Mouse (Mus musculus) v-Abl transformed pro-B cells (cell line): Measurements from ENCODE around the gene Bpifb4.

Source experiments
- in situ Hi-C, 2 experiments: fragments of 400-800 bp; cut with MboI; formaldehyde crosslinking; loops; one replicate each; pipeline ENCODE4 v1.15.1; 2025; ENCODE audit not compliant: unreplicated experiment in 2 of 2

Gene Bpifb4

GRCm38 (mm10) chr2:153937843-153938242 is at the start of gene Bpifb4:
Gene Bpifb4, plus strand, starts transcription at chr2:153938212.
- in situ Hi-C loops, result loop anchor here in 1 of 2 experiments (25.0 kb wide), 1 partner anchor 451 kb away; the partner anchor contains the start of gene 4930404H24Rik

- in situ Hi-C loops, result no loop called here
Observed at GRCm38 (mm10) chr2:153899111-153899510, 38.9 kb upstream of the Bpifb4 start.

GRCm38 (mm10) chr2:153900088-153900487 is 37.9 kb upstream of the Bpifb4 start, which contains the start of gene Bpifb6:
Gene Bpifb6, plus strand, starts transcription at chr2:153900388.
- in situ Hi-C loops, result no loop called here

- in situ Hi-C loops, result no loop called here
Observed at GRCm38 (mm10) chr2:153902726-153903125, 35.3 kb upstream of the Bpifb4 start.

GRCm38 (mm10) chr2:153906626-153907025 is 31.4 kb upstream of the Bpifb4 start:
- in situ Hi-C loops, result no loop called here

- in situ Hi-C loops, result no loop called here
Observed at GRCm38 (mm10) chr2:153914151-153914550, 23.9 kb upstream of the Bpifb4 start.

- in situ Hi-C loops, result no loop called here
Observed at GRCm38 (mm10) chr2:153917930-153918329, 20.1 kb upstream of the Bpifb4 start, which contains the start of gene Bpifb3. Gene Bpifb3, plus strand, starts transcription at chr2:153918230.

GRCm38 (mm10) chr2:153921246-153921645 is 16.8 kb upstream of the Bpifb4 start:
- in situ Hi-C loops, result loop anchor here in 1 of 2 experiments (10.0 kb wide), 1 partner anchor 256 kb away; no protein-coding TSS in a partner anchor

GRCm38 (mm10) chr2:153929871-153930413 is 8.1 kb upstream of the Bpifb4 start:
- in situ Hi-C loops, result loop anchor here (5.0 to 25.0 kb wide), 4 partner anchors 218 to 443 kb away; partner anchors contain the start of gene 4930404H24Rik (in 1 of the 2)

GRCm38 (mm10) chr2:153931125-153931524 is 6.9 kb upstream of the Bpifb4 start:
- in situ Hi-C loops, result loop anchor here (5.0 to 25.0 kb wide), 3 partner anchors 219 to 444 kb away; partner anchors contain the start of gene 4930404H24Rik (in 1 of the 2)

- in situ Hi-C loops, result loop anchor here (5.0 to 25.0 kb wide), 3 partner anchors 221 to 446 kb away; partner anchors contain the start of gene 4930404H24Rik (in 1 of the 2)
Observed at GRCm38 (mm10) chr2:153933311-153933710, 4.7 kb upstream of the Bpifb4 start.

- in situ Hi-C loops, result loop anchor here in 1 of 2 experiments (25.0 kb wide), 1 partner anchor 448 kb away; the partner anchor contains the start of gene 4930404H24Rik
Observed at GRCm38 (mm10) chr2:153935348-153935747, 2.7 kb upstream of the Bpifb4 start.

- in situ Hi-C loops, result loop anchor here in 1 of 2 experiments (25.0 kb wide), 1 partner anchor 456 kb away; the partner anchor contains the start of gene 4930404H24Rik
Observed at GRCm38 (mm10) chr2:153943537-153943936, 5.5 kb downstream of the Bpifb4 start.

- in situ Hi-C loops, result loop anchor here in 1 of 2 experiments (25.0 kb wide), 1 partner anchor 457 kb away; the partner anchor contains the start of gene 4930404H24Rik
Observed at GRCm38 (mm10) chr2:153944567-153944966, 6.6 kb downstream of the Bpifb4 start.

GRCm38 (mm10) chr2:153952897-153953296 is 14.9 kb downstream of the Bpifb4 start:
- in situ Hi-C loops, result no loop called here

GRCm38 (mm10) chr2:153953836-153954235 is 15.8 kb downstream of the Bpifb4 start:
- in situ Hi-C loops, result no loop called here

- in situ Hi-C loops, result no loop called here
Observed at GRCm38 (mm10) chr2:153962821-153963331, 24.9 kb downstream of the Bpifb4 start.

GRCm38 (mm10) chr2:153963334-153963733 is 25.3 kb downstream of the Bpifb4 start:
- in situ Hi-C loops, result no loop called here

- in situ Hi-C loops, result no loop called here
Observed at GRCm38 (mm10) chr2:153970221-153970620, 32.2 kb downstream of the Bpifb4 start.

GRCm38 (mm10) chr2:153974582-153974981 is 36.6 kb downstream of the Bpifb4 start, which contains the start of gene Bpifa6:
Gene Bpifa6, plus strand, starts transcription at chr2:153974945.
- in situ Hi-C loops, result no loop called here

GRCm38 (mm10) chr2:153995770-153996169 is 57.8 kb downstream of the Bpifb4 start:
- in situ Hi-C loops, result no loop called here
